Mouse (Mus musculus) bone marrow macrophage, adult 2 months (primary cell): ENCODE data around the gene Bean1. TPM values are rescaled to one million over a fixed set of nuclear protein-coding genes. Genes with fewer than 3 reads are reported as not detected.
A peak's percentile ranks its signal among the peaks of the same experiment; 100 is the strongest.

ENCODE experiments used
- H3K27ac ChIP-seq: 2 replicates; pipeline ENCODE4 v1.5.1; 2012; ENCODE audit warnings: low read depth, low read length; ENCODE audit not compliant: insufficient read depth
- H3K4me1 ChIP-seq: 2 replicates; pipeline ENCODE4 v1.6.1; 2012; ENCODE audit warnings: low read length; ENCODE audit not compliant: control insufficient read depth, insufficient read depth
- H3K4me3 ChIP-seq: 2 replicates; pipeline ENCODE4 v1.5.1; 2012; ENCODE audit warnings: mild to moderate bottlenecking, low read length, moderate library complexity; ENCODE audit not compliant: insufficient read depth
- CTCF ChIP-seq: IDR thresholded peaks from 2 replicates; pipeline ENCODE4 v1.5.1; 2012; ENCODE audit warnings: low read depth, mild to moderate bottlenecking, low read length, moderate library complexity
- POLR2A ChIP-seq: IDR thresholded peaks from 2 replicates; pipeline ENCODE4 v1.6.1; 2012; ENCODE audit warnings: mild to moderate bottlenecking, low read depth, low read length, borderline replicate concordance
- polyA plus RNA-seq: library from polyadenylated mRNA; stranded (reverse); fragments of >200 nt; gene quantifications from 2 replicates; pipeline ENCODE4 v1.2.4, GENCODE M21; 2012; ENCODE audit not compliant: missing spikeins, insufficient read depth, insufficient read length

Bean1 gene
- polyA plus RNA-seq, 1 experiment: not detected

DNA sequence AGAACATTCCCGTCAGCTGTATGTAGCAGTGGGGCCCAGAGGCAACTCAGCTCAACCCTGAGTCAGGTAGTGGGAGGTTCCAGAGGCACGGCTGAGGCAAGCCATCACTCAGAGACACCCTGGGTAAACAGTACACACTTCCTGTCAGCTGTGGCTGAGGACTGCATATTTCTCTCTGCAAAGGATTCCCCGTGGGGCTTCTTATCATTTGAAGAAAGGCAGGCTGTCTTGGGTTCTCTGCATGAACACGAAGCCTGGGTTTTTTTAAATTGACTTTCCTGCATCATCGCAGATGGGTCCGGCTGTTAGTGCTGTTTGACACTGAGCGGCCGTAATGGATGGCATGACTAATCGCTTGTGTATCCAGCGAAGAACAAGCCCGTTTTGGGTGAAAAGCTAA is 21.3 kb downstream of the Bean1 start:
- Histone ChIP-seq H3K4me1 (no peaks in the 10 kb centered on the region), H3K4me3 (no peak overlapping the region), H3K27ac (no peak overlapping the region)
- no peak for TF ChIP-seq CTCF
- TF ChIP-seq POLR2A: no peak

DNA sequence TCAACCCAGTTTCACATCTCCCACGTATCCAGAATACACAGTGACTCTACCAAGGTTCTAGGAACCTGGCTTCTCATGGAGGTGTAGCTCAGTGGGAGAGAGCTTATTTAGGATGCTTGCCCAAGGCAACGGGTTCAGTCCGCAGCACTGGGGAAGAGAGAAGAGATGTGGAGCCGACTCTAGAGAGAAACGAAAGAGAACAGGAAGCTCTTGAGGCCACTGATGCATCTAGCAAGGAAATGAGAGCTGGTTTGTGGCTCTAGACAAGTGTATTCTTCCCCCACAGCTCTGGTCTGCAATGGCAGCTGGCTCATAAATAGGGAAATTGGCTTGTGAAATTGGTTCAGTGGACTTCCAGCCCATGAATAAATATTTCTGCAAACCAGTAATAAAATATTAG is 29.6 kb downstream of the Bean1 start:
- no peak overlapping the region for H3K27ac ChIP-seq
- H3K4me3 ChIP-seq: no peak overlapping the region
- TF ChIP-seq CTCF: no peak
- no peak for TF ChIP-seq POLR2A
- H3K4me1 ChIP-seq: no peaks in the 10 kb centered on the region

DNA sequence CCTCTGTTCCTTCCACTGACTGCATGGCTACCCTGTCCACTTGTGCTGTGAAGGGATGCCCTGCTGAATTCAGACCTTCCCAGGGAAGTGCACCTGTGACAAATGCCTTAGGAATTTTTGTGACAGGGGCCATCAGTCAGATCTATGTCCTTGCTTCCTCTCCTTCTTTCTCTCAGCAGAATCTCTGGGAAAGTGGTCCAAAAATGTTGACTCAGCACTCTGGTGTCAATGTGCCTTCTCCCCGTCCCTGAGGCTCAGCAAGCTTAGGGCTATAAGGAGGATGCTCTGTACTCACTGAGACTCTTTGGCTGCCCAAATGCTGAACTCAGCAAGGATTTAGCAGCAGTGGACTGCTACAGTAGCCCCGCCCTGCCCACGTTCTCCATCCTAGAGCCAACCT is 31.4 kb downstream of the Bean1 start:
- Histone ChIP-seq H3K27ac (no peak overlapping the region), H3K4me1 (no peaks in the 10 kb centered on the region), H3K4me3 (no peak overlapping the region)
- TF ChIP-seq POLR2A (no peak), CTCF (no peak)

DNA sequence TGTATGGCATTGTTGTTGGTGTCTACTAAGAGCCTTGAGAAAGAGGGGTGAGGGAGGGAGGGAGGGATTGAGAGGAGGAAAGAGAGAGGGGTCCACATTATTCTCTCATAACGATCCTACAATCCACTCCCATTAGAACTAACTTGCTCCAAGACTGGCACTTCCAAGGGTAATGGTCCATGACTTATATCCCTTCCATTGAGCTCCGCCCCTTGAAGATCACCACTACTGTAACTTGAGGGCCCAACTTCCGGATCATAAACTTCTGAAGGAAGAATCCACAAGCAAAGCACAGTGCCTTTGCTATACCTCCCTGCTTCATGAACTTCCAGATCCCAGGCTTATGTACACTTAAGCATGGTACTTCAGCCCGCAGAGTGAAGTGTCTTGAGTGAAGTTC is 32.1 kb downstream of the Bean1 start:
- TF ChIP-seq POLR2A (no peak), CTCF (no peak)
- no peak overlapping the region for H3K4me3 ChIP-seq
- no peak overlapping the region for H3K27ac ChIP-seq
- H3K4me1 ChIP-seq: no peaks in the 10 kb centered on the region

- no peak overlapping the region for H3K4me3 ChIP-seq
- no peak overlapping the region for H3K27ac ChIP-seq
- TF ChIP-seq CTCF: no peak
- no peak for TF ChIP-seq POLR2A
- no peaks in the 10 kb centered on the region for H3K4me1 ChIP-seq
Measured at GRCm38 (mm10) chr8:104205292-104205691, 35.0 kb downstream of the Bean1 start.

DNA sequence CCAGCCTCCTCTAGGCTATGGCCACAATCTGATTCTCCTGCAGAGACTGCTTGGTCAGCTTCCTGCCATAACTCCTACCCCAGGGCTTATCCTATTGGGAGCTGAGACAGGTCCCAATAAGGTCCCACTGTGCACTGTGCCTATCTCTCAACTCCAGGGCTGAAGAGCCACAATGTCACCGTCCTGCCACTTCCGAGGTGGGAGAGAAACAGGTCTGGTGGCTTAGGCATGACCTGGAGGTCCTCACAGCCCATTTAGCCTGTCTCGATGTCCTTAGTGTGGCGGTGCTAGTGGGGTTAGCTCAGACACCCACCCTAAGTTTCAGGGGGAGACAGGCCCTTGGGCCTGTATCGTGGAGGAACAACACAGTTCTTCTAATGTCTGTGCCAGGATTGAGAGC is 47.4 kb downstream of the Bean1 start:
- TF ChIP-seq CTCF (no peak), POLR2A (no peak)
- no peak overlapping the region for H3K27ac ChIP-seq

GRCm38 (mm10) chr8:104219079-104219478 is 48.8 kb downstream of the Bean1 start:
- H3K4me3 ChIP-seq: no peak overlapping the region

More for the DNA sequence above, 47.4 kb downstream of the Bean1 start:
- Histone ChIP-seq H3K4me3 (no peak overlapping the region), H3K4me1 (peaks cover 3% of the 10 kb centered on the region; the same call in 1 of the 2 replicates)

GRCm38 (mm10) chr8:104219806-104220205 is 49.6 kb downstream of the Bean1 start:
- Histone ChIP-seq H3K27ac (no peak overlapping the region), H3K4me3 (no peak overlapping the region), H3K4me1 (peaks cover 3% of the 10 kb centered on the region; the same call in 1 of the 2 replicates)
- peak; percentile 92 for TF ChIP-seq CTCF
- TF ChIP-seq POLR2A: no peak

More at GRCm38 (mm10) chr8:104219079-104219478, 48.8 kb downstream of the Bean1 start:
- TF ChIP-seq POLR2A: no peak
- TF ChIP-seq CTCF: peak; percentile 66
- H3K4me1 ChIP-seq: peaks cover 3% of the 10 kb centered on the region; the same call in 1 of the 2 replicates
- H3K27ac ChIP-seq: no peak overlapping the region

DNA sequence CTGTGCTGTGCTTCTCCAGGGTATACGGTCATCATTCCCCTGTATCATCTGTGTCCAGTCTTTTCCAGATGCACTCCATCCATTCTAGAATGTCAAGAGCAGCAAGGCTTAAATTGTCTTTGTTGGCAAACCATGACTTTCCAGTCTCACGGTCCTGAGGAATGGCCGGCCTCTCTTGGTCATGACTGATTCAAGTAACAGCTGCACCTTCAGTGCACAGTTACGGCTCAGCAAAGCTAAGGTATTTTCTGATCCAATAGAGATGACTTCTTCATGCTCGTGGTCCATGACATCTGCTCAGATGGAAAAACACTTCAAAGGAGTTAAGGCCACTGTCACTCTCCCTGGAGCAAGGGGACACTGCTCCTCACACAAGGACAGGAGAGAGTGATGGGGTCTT is 56.8 kb downstream of the Bean1 start:
- TF ChIP-seq POLR2A (no peak), CTCF (no peak)
- H3K4me3 ChIP-seq: no peak overlapping the region

DNA sequence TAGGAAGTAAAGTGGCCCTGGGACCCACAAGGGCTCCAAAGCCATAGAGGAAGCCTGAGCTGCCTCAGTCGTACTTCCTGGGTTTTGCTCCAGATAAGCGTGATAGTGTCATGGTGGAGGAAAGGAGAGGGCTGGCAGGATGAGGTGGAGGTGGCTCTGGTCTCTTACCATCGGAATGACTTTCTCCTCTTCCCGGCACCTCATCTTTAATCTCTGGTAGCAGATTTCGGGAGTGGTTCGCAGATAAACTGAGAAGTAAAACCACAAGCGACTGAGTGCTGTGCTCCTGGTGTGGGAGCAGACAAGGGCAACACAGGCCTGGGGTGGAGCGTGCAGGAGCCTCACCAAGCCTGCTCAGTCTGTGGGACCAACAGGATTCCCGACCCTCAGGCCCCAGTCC is 60.1 kb downstream of the Bean1 start:
- TF ChIP-seq CTCF (no peak), POLR2A (no peak)
- peaks cover 12% of the 10 kb centered on the region for H3K4me1 ChIP-seq
- H3K27ac ChIP-seq: no peak overlapping the region
- no peak overlapping the region for H3K4me3 ChIP-seq

More for the DNA sequence above, 56.8 kb downstream of the Bean1 start:
- no peaks in the 10 kb centered on the region for H3K4me1 ChIP-seq
- H3K27ac ChIP-seq: no peak overlapping the region

DNA sequence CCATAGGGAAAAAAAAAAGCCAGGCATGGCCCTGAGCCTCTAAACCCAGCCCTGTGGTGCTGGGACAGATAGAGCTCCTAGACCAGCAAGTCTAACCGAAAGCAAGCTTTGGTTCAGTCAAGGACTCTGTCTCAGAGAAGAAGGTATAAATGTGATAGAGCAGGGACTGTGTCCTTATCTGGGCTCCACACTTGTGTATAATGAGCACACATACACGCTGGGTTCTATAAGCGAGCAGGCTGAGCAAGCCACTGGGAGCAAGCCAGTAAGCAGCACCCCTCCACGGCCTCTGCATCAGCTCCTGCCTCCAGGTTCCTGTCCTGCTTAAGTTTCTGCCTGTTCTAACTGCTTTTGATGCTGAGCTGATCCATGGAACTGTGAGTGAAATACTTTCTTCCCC is 61.8 kb downstream of the Bean1 start:
- peaks cover 12% of the 10 kb centered on the region for H3K4me1 ChIP-seq
- no peak overlapping the region for H3K27ac ChIP-seq
- TF ChIP-seq CTCF (no peak), POLR2A (no peak)
- no peak overlapping the region for H3K4me3 ChIP-seq
